Mouse (Mus musculus): ENCODE measurements around the gene Rnf157. TPM values are rescaled to one million over a fixed set of nuclear protein-coding genes. Genes with fewer than 3 reads are reported as not detected.
A peak's percentile ranks its signal among the peaks of the same experiment; 100 is the strongest.

Rnf157 gene
- total and polyA plus RNA-seq, 3 experiments: 8.7 to 39.3 (median 10.9) TPM

DNA sequence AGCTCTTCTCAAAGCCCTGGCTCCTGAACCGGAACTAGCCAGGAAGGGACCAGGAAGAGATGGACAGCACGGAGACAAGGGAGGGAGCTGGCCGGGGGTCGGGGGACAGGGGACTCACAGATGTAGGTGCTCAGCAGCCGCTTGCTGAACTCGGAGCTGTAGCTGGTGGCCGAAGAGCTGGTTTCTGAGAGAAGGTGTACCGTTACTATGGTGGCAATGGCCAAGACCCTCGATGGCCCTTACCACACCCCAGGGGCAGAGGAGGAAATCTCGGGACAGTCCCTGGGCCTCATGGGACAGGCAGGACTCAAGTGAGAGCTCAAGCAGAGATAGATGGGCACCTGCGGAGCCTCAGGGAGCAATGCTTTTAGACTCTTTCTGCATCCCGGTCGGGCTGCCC lies 120.4 kb downstream of the Rnf157 start:
- no peak overlapping the region for H3K4me3 ChIP-seq (replicated peaks in 1 of 3; ENCODE audit: low read depth in 2 of 3, low read length in 2 of 3, poor library complexity in 1 of 3)
- DNase-seq (ENCODE audit: extremely low read depth): no peak
- in situ Hi-C loops (cut with MboI; ENCODE audit: low pct_ligation_motif_present, low pct_unique_long_range_greater_than_20kb, low sequenced_read_pairs) (no loop called here), dilution Hi-C loops (cut with MboI; ENCODE audit: extremely low pct_ligation_motif_present, extremely low pct_unique_long_range_greater_than_20kb, low sequenced_read_pairs) (no loop called here)
- no peaks in the 10 kb centered on the region for H3K9me3 ChIP-seq (replicated peaks; ENCODE audit: low read length)
- H3K9ac ChIP-seq (ENCODE audit: insufficient read depth, low read depth): no peak overlapping the region
- peaks cover 74 to 96% of the 10 kb centered on the region in 2 experiments for H3K36me3 ChIP-seq (replicated peaks in 1 of 2; ENCODE audit: control insufficient read depth in 1 of 2, insufficient read depth in 1 of 2, low read length in 1 of 2)
- H3K79me2 ChIP-seq (replicated peaks; ENCODE audit: control insufficient read depth, extremely low read depth, insufficient read depth, poor library complexity, severe bottlenecking): no peaks in the 10 kb centered on the region
- H3K27ac ChIP-seq (ENCODE audit: insufficient read depth, low read depth): no peak overlapping the region
- H3K4me2 ChIP-seq (ENCODE audit: insufficient read depth, low read depth, poor library complexity, severe bottlenecking): no peak overlapping the region
- peaks cover 8 to 67% of the 10 kb centered on the region in 2 experiments for H3K4me1 ChIP-seq (ENCODE audit: control insufficient read depth in 1 of 2, insufficient read depth in 2 of 2)
- H3K27me3 ChIP-seq (replicated peaks): no peaks in the 10 kb centered on the region
- TF ChIP-seq USF1 (IDR thresholded peaks at IDR 0.05; ENCODE audit: low read depth, low read length) (no peak), RCOR1 (conservative IDR thresholded peaks at IDR 0.05; ENCODE audit: low read depth, low read length) (no peak), SIN3A (IDR thresholded peaks at IDR 0.05; ENCODE audit: low read length) (no peak), RAD21 (IDR thresholded peaks at IDR 0.05; ENCODE audit: low read depth, low read length) (no peak), BHLHE40 (IDR thresholded peaks at IDR 0.05; ENCODE audit: low read depth, low read length) (no peak), MAFK (IDR thresholded peaks at IDR 0.05; ENCODE audit: insufficient replicate concordance, low read length) (no peak), SMC3 (IDR thresholded peaks at IDR 0.05; ENCODE audit: low read depth, low read length) (no peak), POLR2AphosphoS2 (IDR thresholded peaks at IDR 0.05; ENCODE audit: low read depth, low read length) (no peak), JUND (conservative IDR thresholded peaks at IDR 0.05; ENCODE audit: low read depth, low read length) (no peak), MXI1 (IDR thresholded peaks at IDR 0.05; ENCODE audit: low read depth, low read length) (no peak), GABPA (IDR thresholded peaks at IDR 0.05; ENCODE audit: insufficient replicate concordance, low read depth, low read length) (no peak), CHD2 (IDR thresholded peaks at IDR 0.05; ENCODE audit: low read length) (no peak), PAX5 (IDR thresholded peaks at IDR 0.05; ENCODE audit: low read length) (no peak), IRF4 (IDR thresholded peaks at IDR 0.05; ENCODE audit: low read depth, low read length) (no peak), USF2 (conservative IDR thresholded peaks at IDR 0.05; ENCODE audit: low read depth, low read length) (no peak), CHD1 (IDR thresholded peaks at IDR 0.05; ENCODE audit: low read depth, low read length) (no peak), ZC3H11A (IDR thresholded peaks at IDR 0.05; ENCODE audit: low read depth, low read length) (no peak)

DNA sequence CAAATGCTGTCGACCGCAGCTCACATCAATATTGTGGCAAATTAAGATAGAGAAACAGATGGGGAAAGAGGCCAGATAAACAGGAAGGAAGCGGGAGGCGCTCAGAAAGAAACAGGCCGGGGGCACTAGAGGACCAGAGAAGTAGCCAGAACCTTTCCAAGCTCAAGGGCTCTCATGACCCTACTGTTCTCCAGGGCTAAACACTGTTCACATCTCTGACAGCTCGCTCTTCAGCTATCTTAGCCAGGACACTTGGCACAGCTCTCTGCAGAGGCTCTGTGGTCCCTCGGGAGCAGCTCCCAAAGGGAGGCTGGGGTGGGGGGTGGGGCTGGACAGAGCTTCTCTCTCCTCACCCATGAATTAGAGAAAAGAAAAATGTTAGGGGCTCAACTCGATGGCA lies 122.3 kb downstream of the Rnf157 start:
- DNase-seq (ENCODE audit: extremely low read depth): no peak
- Histone ChIP-seq H3K4me1 (ENCODE audit: control insufficient read depth in 1 of 2, insufficient read depth in 2 of 2) (peaks cover 8 to 84% of the 10 kb centered on the region in 2 experiments), H3K79me2 (replicated peaks; ENCODE audit: control insufficient read depth, extremely low read depth, insufficient read depth, poor library complexity, severe bottlenecking) (no peaks in the 10 kb centered on the region), H3K27me3 (replicated peaks) (no peaks in the 10 kb centered on the region), H3K9ac (ENCODE audit: insufficient read depth, low read depth) (no peak overlapping the region), H3K4me2 (ENCODE audit: insufficient read depth, low read depth, poor library complexity, severe bottlenecking) (no peak overlapping the region), H3K9me3 (replicated peaks; ENCODE audit: low read length) (no peaks in the 10 kb centered on the region), H3K4me3 (replicated peaks in 1 of 3; ENCODE audit: low read depth in 2 of 3, low read length in 2 of 3, poor library complexity in 1 of 3) (peak overlapping the region in 1 of 3 experiments; percentile 5), H3K27ac (ENCODE audit: insufficient read depth, low read depth) (no peak overlapping the region), H3K36me3 (replicated peaks in 1 of 2; ENCODE audit: control insufficient read depth in 1 of 2, insufficient read depth in 1 of 2, low read length in 1 of 2) (peaks cover 60 to 84% of the 10 kb centered on the region in 2 experiments)
- in situ Hi-C loops (cut with MboI; ENCODE audit: low pct_ligation_motif_present, low pct_unique_long_range_greater_than_20kb, low sequenced_read_pairs): no loop called here
- TF ChIP-seq EP300 (IDR thresholded peaks at IDR 0.05; ENCODE audit: low read length) (no peak), GABPA (IDR thresholded peaks at IDR 0.05; ENCODE audit: insufficient replicate concordance, low read depth, low read length) (no peak), NELFE (IDR thresholded peaks at IDR 0.05; ENCODE audit: low read depth, low read length) (no peak), IRF4 (IDR thresholded peaks at IDR 0.05; ENCODE audit: low read depth, low read length) (no peak)
- dilution Hi-C loops (cut with MboI; ENCODE audit: extremely low pct_ligation_motif_present, extremely low pct_unique_long_range_greater_than_20kb, low sequenced_read_pairs): no loop called here

All from CH12.LX (cell line).